Mouse (Mus musculus) C2C12 (cell line): ENCODE results near the gene Pet100.

Experiments
- CEBPB ChIP-seq: IDR thresholded peaks from one replicate; pipeline ENCODE4 v1.6.1; 2011; ENCODE audit warnings: low read depth, mild to moderate bottlenecking, control low read depth, moderate library complexity
- CTCF ChIP-seq: IDR thresholded peaks from one replicate; pipeline ENCODE4 v1.5.1; 2011; ENCODE audit not compliant: control insufficient read depth, insufficient read depth, insufficient read length
- FOSL1 ChIP-seq: IDR thresholded peaks from one replicate; pipeline ENCODE4 v1.8.0; 2011; ENCODE audit warnings: mild to moderate bottlenecking, low read length; ENCODE audit not compliant: poor library complexity, insufficient read depth, severe bottlenecking
- MAX ChIP-seq: IDR thresholded peaks from one replicate; pipeline ENCODE4 v1.6.1; 2011; ENCODE audit warnings: mild to moderate bottlenecking, control low read depth
- MYOD1 ChIP-seq: IDR thresholded peaks from one replicate; pipeline ENCODE4 v1.6.1; 2011; ENCODE audit warnings: low read depth; ENCODE audit not compliant: control insufficient read depth, insufficient read length
- MYOG ChIP-seq: IDR thresholded peaks from one replicate; pipeline ENCODE4 v1.6.1; 2011; ENCODE audit not compliant: control insufficient read depth, insufficient read length; ENCODE audit errors: extremely low read depth

DNA sequence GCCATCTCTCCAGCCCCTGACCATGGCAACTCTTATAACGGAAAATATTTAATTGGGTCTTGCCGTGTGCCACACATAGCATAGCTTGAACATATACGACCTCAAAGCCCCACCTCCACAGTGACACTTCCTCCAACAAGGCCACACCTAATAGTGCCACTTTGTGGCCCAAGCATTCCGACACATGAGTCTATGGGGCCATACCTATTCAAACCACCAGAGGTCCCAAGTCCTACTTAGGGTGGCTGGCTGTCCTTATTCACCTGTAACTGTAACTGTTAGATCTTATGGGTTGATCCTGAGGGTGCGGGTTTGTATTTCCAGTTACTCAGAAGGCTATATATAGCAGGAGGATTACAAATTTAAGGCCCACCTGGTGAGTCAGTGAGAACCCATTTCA is 6.7 kb downstream of the Pet100 start:
- no peak for TF ChIP-seq CTCF
- TF ChIP-seq FOSL1 = no peak
- no peak for TF ChIP-seq MYOG
- no peak for TF ChIP-seq MAX
- no peak for TF ChIP-seq MYOD1
- no peak for TF ChIP-seq CEBPB
